ENCODE assay signal across 10 mouse cellular contexts in the genomic region with DNA sequence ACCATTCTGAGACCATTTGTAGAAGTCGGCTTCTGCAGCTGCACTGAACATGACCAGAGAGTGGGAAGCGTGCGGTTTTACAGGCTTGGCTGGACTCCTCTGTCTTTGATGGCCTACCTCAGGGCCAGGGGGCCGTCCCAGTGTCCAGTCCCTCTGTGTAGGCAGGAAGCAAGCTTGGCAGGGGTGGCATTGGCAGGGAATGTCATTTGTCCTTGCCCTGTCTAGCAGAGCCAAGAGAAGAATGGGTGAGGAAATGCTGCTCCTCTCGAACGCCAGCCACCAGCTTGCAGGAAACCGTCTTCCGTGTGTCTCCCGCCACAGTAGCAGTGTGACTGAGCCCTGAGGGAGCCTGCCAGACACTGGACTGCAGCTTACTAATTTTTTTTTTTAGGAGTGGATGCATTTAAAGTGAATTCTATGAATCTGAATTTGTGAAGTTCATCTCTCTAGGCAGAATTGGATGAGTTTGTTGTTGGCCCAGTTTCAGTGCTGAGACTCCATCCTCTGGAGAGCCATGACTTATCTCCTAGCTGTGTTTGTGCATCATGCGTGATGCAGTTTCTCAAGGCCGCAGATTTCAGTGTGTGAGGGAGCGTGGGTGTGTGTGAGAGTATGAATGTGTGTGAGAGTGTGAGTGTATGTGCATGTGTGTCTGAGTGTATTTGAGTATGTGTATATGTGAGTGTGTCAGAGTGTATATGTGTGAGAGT. TPM values are rescaled to one million over a fixed set of nuclear protein-coding genes. Genes with fewer than 3 reads are reported as not detected.
DNase-seq lines count a peak whose midpoint lies in the region; ATAC-seq and TF ChIP-seq lines count a peak whose summit lies in the region.
"Had no signal": no experiment of that assay in that cellular context is flagged by ENCODE, and none has a peak within 500 bp of the region (broad histone marks: within the 10 kb centered on the region; RNA-seq: fewer than 3 reads in every experiment).

No protein-coding gene starts in this region.

- TF ChIP-seq CTCF in kidney, adult 2 months (conservative IDR thresholded peaks at IDR 0.05; ENCODE audit: insufficient read depth, insufficient read length, low read depth, low read length): no peak

- TF ChIP-seq POLR2A in kidney, adult 2 months (IDR thresholded peaks at IDR 0.05; ENCODE audit: low read depth, low read length): no peak

- ATAC-seq in megakaryocyte progenitor cell, adult 5-6 weeks (replicated peaks; ENCODE audit: poor library complexity): peak; percentile 60
- ATAC-seq: activated CD4-positive, CD25-positive, alpha-beta regulatory T cell, adult 4 months had no signal

- peak; percentile 92 for DNase-seq in heart, adult 11 months
- DNase-seq in heart, adult 18-20 months: no peak
- peak; percentile 51 for DNase-seq in testis, postnatal 10 days (ENCODE audit: low spot score)
- no peak for DNase-seq in testis, postnatal 14 days (ENCODE audit: low spot score)
- peak; percentile 49 for DNase-seq in kidney, adult 2 months
- DNase-seq in ovary, postnatal 10 days (ENCODE audit: low spot score): no peak
- no peak for DNase-seq in right cerebral cortex, postnatal 14 days

- 68% methylated on average over 12 of the region's 12 CpGs for WGBS in kidney, adult 2 months

- H3K36me3 ChIP-seq in kidney, adult 2 months (ENCODE audit: control insufficient read depth, insufficient read depth, low read length): no peaks in the 10 kb centered on the region

- no peak overlapping the region for H3K4me3 ChIP-seq in kidney, adult 2 months (ENCODE audit: insufficient read depth, low read depth, low read length)
- H3K4me3 ChIP-seq: myocyte had no signal

- H3K27ac ChIP-seq in kidney, adult 2 months (ENCODE audit: insufficient read depth, low read depth, low read length): no peak overlapping the region

- H3K27me3 ChIP-seq in kidney, adult 2 months (replicated peaks; ENCODE audit: control insufficient read depth, insufficient read depth, low read length): no peaks in the 10 kb centered on the region

- no peaks in the 10 kb centered on the region for H3K4me1 ChIP-seq in kidney, adult 2 months (ENCODE audit: control insufficient read depth, insufficient read depth, low read length)

RNA-seq across cellular contexts. Expression of a gene that starts 12.8 kb away (rescaled TPM):
- 1 to 10 TPM; 4.1 to 4.9 TPM for total RNA-seq in heart, adult 18-20 months (2021)
- polyA plus RNA-seq in kidney, adult 2 months (2012; rRNA removed): 17.9 and 20.7 TPM in 2 replicates
- total RNA-seq in megakaryocyte progenitor cell, adult 5-6 weeks (2015): 15.3 and 20.5 TPM in 2 replicates
- 8.0 and 9.5 TPM in 2 replicates for total RNA-seq in megakaryocyte progenitor cell, adult 5-6 weeks (2017)

Comparison
In these comparisons a context has a peak if more than half of its experiments do, and no peak if none do; other contexts are left out.
1. DNase-seq: peak in heart, adult 11 months (single experiment), testis, postnatal 10 days (single experiment) and kidney, adult 2 months (single experiment); none in heart, adult 18-20 months (0 of 2), testis, postnatal 14 days (single experiment), ovary, postnatal 10 days (single experiment) and right cerebral cortex, postnatal 14 days (single experiment).